Mouse (Mus musculus) MEL (cell line): Measurements from ENCODE around the gene Gng7. TPM values are rescaled to one million over a fixed set of nuclear protein-coding genes. Genes with fewer than 3 reads are reported as not detected.

Experiments
- DNase-seq: peaks from one replicate; pipeline ENCODE4 v3.0.0; 2011; ENCODE audit warnings: low read depth, low spot score
- H3K27ac ChIP-seq: 2 replicates; pipeline ENCODE4 v1.5.1; 2012; ENCODE audit warnings: low read depth, mild to moderate bottlenecking, control low read depth, low read length, moderate library complexity; ENCODE audit not compliant: control insufficient read depth
- H3K27me3 ChIP-seq, 2 experiments: fragments of 150-350 bp in 1 of 2; sonication (generic) in 1 of 2; 2 replicates each; pipeline ENCODE4 v1.6.1; 2012; ENCODE audit warnings: low read length in 2 of 2, mild to moderate bottlenecking in 2 of 2, improper control_type of control experiment in 1 of 2, moderate library complexity in 1 of 2; ENCODE audit not compliant: insufficient read depth in 2 of 2, control insufficient read depth in 1 of 2
- H3K36me3 ChIP-seq, 2 experiments: 2 replicates each; pipeline ENCODE4 v1.6.1; 2012 to 2014; ENCODE audit warnings: low read length in 2 of 2, improper control_type of control experiment in 1 of 2, inconsistent platforms in 1 of 2, mild to moderate bottlenecking in 1 of 2; ENCODE audit not compliant: insufficient read depth in 2 of 2, control insufficient read depth in 1 of 2
- H3K4me1 ChIP-seq, 2 experiments: fragments of 150-350 bp in 1 of 2; sonication (generic) in 1 of 2; 2 replicates each; pipeline ENCODE4 v1.6.1; 2012; ENCODE audit warnings: low read length in 2 of 2, improper control_type of control experiment in 1 of 2, mild to moderate bottlenecking in 1 of 2; ENCODE audit not compliant: insufficient read depth in 2 of 2, control insufficient read depth in 1 of 2
- H3K4me3 ChIP-seq, 2 experiments: fragments of 150-350 bp in 1 of 2; sonication (generic) in 1 of 2; 2 replicates each; pipeline ENCODE4 v1.5.1; 2012; ENCODE audit warnings: low read depth in 2 of 2, low read length in 2 of 2, mild to moderate bottlenecking in 2 of 2, moderate library complexity in 2 of 2, control low read depth in 1 of 2, improper control_type of control experiment in 1 of 2; ENCODE audit not compliant: control insufficient read depth in 1 of 2, insufficient read depth in 1 of 2
- H3K79me2 ChIP-seq: 2 replicates; pipeline ENCODE4 v1.6.1; 2012; ENCODE audit warnings: mild to moderate bottlenecking, low read length, moderate library complexity; ENCODE audit not compliant: control insufficient read depth, poor library complexity, insufficient read depth
- H3K9ac ChIP-seq: 2 replicates; pipeline ENCODE4 v1.6.1; 2012; ENCODE audit warnings: low read depth, mild to moderate bottlenecking, control low read depth, low read length, moderate library complexity; ENCODE audit not compliant: control insufficient read depth, poor library complexity, severe bottlenecking
- H3K9me3 ChIP-seq: fragments of 150-350 bp; sonication (generic); replicated peaks from 2 replicates; pipeline ENCODE4 v1.6.1; 2012; ENCODE audit warnings: mild to moderate bottlenecking, low read length, improper control_type of control experiment, moderate library complexity; ENCODE audit not compliant: insufficient read depth
- BHLHE40 ChIP-seq: IDR thresholded peaks from 2 replicates; pipeline ENCODE4 v1.6.1; 2012; ENCODE audit warnings: low read depth, mild to moderate bottlenecking, inconsistent platforms, low read length, improper control_type of control experiment, borderline replicate concordance
- CHD1 ChIP-seq: IDR thresholded peaks from 2 replicates; pipeline ENCODE4 v1.6.1; 2012; ENCODE audit warnings: low read depth, mild to moderate bottlenecking, inconsistent platforms, low read length, improper control_type of control experiment
- CHD2 ChIP-seq: IDR thresholded peaks from 2 replicates; pipeline ENCODE4 v1.6.1; 2011; ENCODE audit warnings: low read length, improper control_type of control experiment
- CTCF ChIP-seq, 3 experiments: IDR thresholded peaks in 2 of 3; conservative IDR thresholded peaks in 1 of 3; 2 replicates each; pipeline ENCODE4 v1.5.1; 2011 to 2012; ENCODE audit warnings: low read length in 3 of 3, low read depth in 2 of 3, mild to moderate bottlenecking in 2 of 3, improper control_type of control experiment in 1 of 3, inconsistent platforms in 1 of 3, mixed read lengths in 1 of 3, moderate library complexity in 1 of 3; ENCODE audit not compliant: control insufficient read depth in 1 of 3, insufficient read depth in 1 of 3, poor library complexity in 1 of 3, severe bottlenecking in 1 of 3
- E2F4 ChIP-seq: IDR thresholded peaks from 2 replicates; pipeline ENCODE4 v1.6.1; 2011; ENCODE audit warnings: low read depth, low read length, improper control_type of control experiment, borderline replicate concordance
- EP300 ChIP-seq, 2 experiments: IDR thresholded peaks; 2 replicates each; pipeline ENCODE4 v1.6.1; 2011; ENCODE audit warnings: improper control_type of control experiment in 2 of 2, low read length in 2 of 2, low read depth in 1 of 2, mild to moderate bottlenecking in 1 of 2
- ETS1 ChIP-seq: IDR thresholded peaks from 2 replicates; pipeline ENCODE4 v1.6.1; 2012; ENCODE audit warnings: low read depth, mild to moderate bottlenecking, inconsistent platforms, low read length, improper control_type of control experiment, moderate library complexity
- GABPA ChIP-seq: IDR thresholded peaks from 2 replicates; pipeline ENCODE4 v1.6.1; 2012; ENCODE audit warnings: low read depth, mild to moderate bottlenecking, inconsistent platforms, low read length, improper control_type of control experiment, moderate library complexity
- GATA1 ChIP-seq: IDR thresholded peaks from 2 replicates; pipeline ENCODE4 v1.6.1; 2011; ENCODE audit warnings: low read depth, low read length, improper control_type of control experiment
- JUND ChIP-seq: IDR thresholded peaks from 2 replicates; pipeline ENCODE4 v1.6.1; 2011; ENCODE audit warnings: low read depth, mild to moderate bottlenecking, improper control_type of control experiment, low read length
- MAFK ChIP-seq: IDR thresholded peaks from 2 replicates; pipeline ENCODE4 v1.6.1; 2011; ENCODE audit warnings: low read depth, mild to moderate bottlenecking, low read length, improper control_type of control experiment, borderline replicate concordance
- MAX ChIP-seq: IDR thresholded peaks from 2 replicates; pipeline ENCODE4 v1.6.1; 2011; ENCODE audit warnings: low read length, improper control_type of control experiment
- MEF2A ChIP-seq: IDR thresholded peaks from 2 replicates; pipeline ENCODE4 v1.6.1; 2014; ENCODE audit warnings: low read depth, mild to moderate bottlenecking, inconsistent platforms, low read length, improper control_type of control experiment; ENCODE audit not compliant: poor library complexity, insufficient replicate concordance, severe bottlenecking; ENCODE audit errors: extremely low read depth
- MXI1 ChIP-seq: IDR thresholded peaks from 2 replicates; pipeline ENCODE4 v1.6.1; 2011; ENCODE audit warnings: mild to moderate bottlenecking, low read depth, low read length, improper control_type of control experiment
- MYB ChIP-seq: IDR thresholded peaks from 2 replicates; pipeline ENCODE4 v1.6.1; 2011; ENCODE audit warnings: mild to moderate bottlenecking, low read depth, low read length, improper control_type of control experiment
- MYC ChIP-seq: IDR thresholded peaks from 2 replicates; pipeline ENCODE4 v1.6.1; 2011; ENCODE audit warnings: low read depth, mild to moderate bottlenecking, low read length, improper control_type of control experiment, moderate library complexity
- NELFE ChIP-seq: IDR thresholded peaks from 2 replicates; pipeline ENCODE4 v1.6.1; 2011; ENCODE audit warnings: low read depth, low read length, improper control_type of control experiment
- NRF1 ChIP-seq: IDR thresholded peaks from 2 replicates; pipeline ENCODE4 v1.6.1; 2014; ENCODE audit warnings: low read depth, mild to moderate bottlenecking, inconsistent platforms, low read length, improper control_type of control experiment, moderate library complexity; ENCODE audit not compliant: poor library complexity, insufficient read depth, severe bottlenecking
- POLR2A ChIP-seq, 2 experiments: IDR thresholded peaks; 2 replicates each; pipeline ENCODE4 v1.6.1; 2011 to 2012; ENCODE audit warnings: low read length in 2 of 2, mild to moderate bottlenecking in 2 of 2, control low read depth in 1 of 2, improper control_type of control experiment in 1 of 2, low read depth in 1 of 2, moderate library complexity in 1 of 2; ENCODE audit not compliant: control insufficient read depth in 1 of 2, insufficient read depth in 1 of 2, poor library complexity in 1 of 2
- POLR2AphosphoS5 ChIP-seq: IDR thresholded peaks from 2 replicates; pipeline ENCODE4 v1.6.1; 2012; ENCODE audit warnings: low read depth, borderline replicate concordance, mild to moderate bottlenecking, inconsistent platforms, low read length, moderate library complexity, mixed read lengths
- RAD21 ChIP-seq: IDR thresholded peaks from 2 replicates; pipeline ENCODE4 v1.6.1; 2011; ENCODE audit warnings: mild to moderate bottlenecking, low read depth, low read length, improper control_type of control experiment
- RCOR1 ChIP-seq: IDR thresholded peaks from 2 replicates; pipeline ENCODE4 v1.6.1; 2012; ENCODE audit warnings: low read depth, mild to moderate bottlenecking, inconsistent platforms, low read length, improper control_type of control experiment
- SIN3A ChIP-seq: IDR thresholded peaks from 2 replicates; pipeline ENCODE4 v1.6.1; 2012; ENCODE audit warnings: low read length, improper control_type of control experiment, inconsistent platforms
- SMC3 ChIP-seq: IDR thresholded peaks from 2 replicates; pipeline ENCODE4 v1.6.1; 2011; ENCODE audit warnings: low read depth, low read length, improper control_type of control experiment
- TAL1 ChIP-seq: IDR thresholded peaks from 2 replicates; pipeline ENCODE4 v1.6.1; 2012; ENCODE audit warnings: mild to moderate bottlenecking, inconsistent platforms, low read length, moderate library complexity, mixed read lengths
- TCF12 ChIP-seq: IDR thresholded peaks from 2 replicates; pipeline ENCODE4 v1.6.1; 2014; ENCODE audit warnings: low read depth, mild to moderate bottlenecking, inconsistent platforms, low read length, improper control_type of control experiment, moderate library complexity
- USF2 ChIP-seq, 2 experiments: IDR thresholded peaks; 2 replicates each; pipeline ENCODE4 v1.6.1; 2011 to 2012; ENCODE audit warnings: improper control_type of control experiment in 2 of 2, low read length in 2 of 2, borderline replicate concordance in 1 of 2, inconsistent platforms in 1 of 2, low read depth in 1 of 2, mild to moderate bottlenecking in 1 of 2; ENCODE audit not compliant: insufficient read depth in 1 of 2
- ZKSCAN1 ChIP-seq: IDR thresholded peaks from 2 replicates; pipeline ENCODE4 v1.6.1; 2012; ENCODE audit warnings: low read depth, mild to moderate bottlenecking, inconsistent platforms, low read length, improper control_type of control experiment, moderate library complexity
- ZMIZ1 ChIP-seq: IDR thresholded peaks from 2 replicates; pipeline ENCODE4 v1.6.1; 2012; ENCODE audit warnings: low read depth, mild to moderate bottlenecking, inconsistent platforms, low read length, improper control_type of control experiment, moderate library complexity
- polyA plus RNA-seq, 2 experiments: library from polyadenylated mRNA; stranded (reverse) in 1 of 2; unstranded in 1 of 2; fragments of >175 nt in 1 of 2; fragments of >200 nt in 1 of 2; gene quantifications; 2 replicates each; pipeline versions ENCODE4 v1.2.1 to v1.2.4; 2012; ENCODE audit warnings: low replicate concordance in 2 of 2, low read depth in 1 of 2; ENCODE audit not compliant: insufficient read length in 2 of 2, insufficient read depth in 1 of 2, missing spikeins in 1 of 2
- total RNA-seq: library from RNA; depleted of rRNA; stranded (reverse); fragments of 300-350 nt; gene quantifications from 2 replicates; pipeline ENCODE4 v1.2.3, GENCODE M21; 2012

The Gng7 gene
- total and polyA plus RNA-seq, 3 experiments, result 1.3 to 6.2 TPM; not detected in 1

DNA sequence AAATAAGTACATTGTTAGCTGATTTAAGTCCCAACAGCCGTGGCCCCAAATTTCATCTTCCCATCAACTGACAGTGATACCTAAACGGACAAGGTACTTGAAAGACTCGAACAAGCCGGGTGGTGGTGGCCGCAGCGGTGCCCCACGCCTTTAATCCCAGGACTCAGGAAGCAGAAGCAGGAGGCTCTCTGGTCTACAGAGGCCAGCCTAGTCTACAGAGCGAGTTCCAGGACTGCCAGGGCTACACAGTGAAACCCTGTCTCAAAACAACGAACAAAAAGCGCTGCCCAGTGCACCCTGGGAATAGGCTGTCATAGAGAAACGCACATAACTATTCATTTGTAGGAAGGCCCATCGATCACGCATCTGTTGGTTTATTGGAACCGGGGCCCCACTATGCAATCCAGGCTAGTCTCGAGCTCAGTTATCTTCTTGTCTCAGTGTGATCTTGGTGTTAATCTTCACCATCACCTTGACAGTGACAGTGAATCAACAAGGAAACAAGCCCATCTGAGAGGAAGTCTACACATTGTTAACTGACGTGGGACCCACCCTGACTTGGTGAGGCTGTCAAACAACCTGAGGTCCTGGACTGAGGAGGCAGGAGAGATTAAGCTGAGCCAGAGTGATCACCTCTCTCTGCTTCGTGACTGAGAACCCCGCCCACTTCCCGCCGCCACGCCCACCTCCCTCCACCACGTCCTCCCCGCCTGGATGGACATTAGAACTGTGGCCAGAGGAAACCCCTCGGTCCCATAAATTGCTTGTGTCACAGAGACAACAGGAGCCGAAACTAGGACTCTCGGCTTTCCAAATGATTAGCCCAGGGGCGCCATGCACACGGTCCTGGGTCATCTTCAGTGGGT is 14.3 kb downstream of the Gng7 start (continued):
- TF ChIP-seq CTCF (IDR thresholded peaks at IDR 0.05 in 2 of 3, conservative IDR thresholded peaks at IDR 0.05 in 1 of 3; ENCODE audit: control insufficient read depth in 1 of 3, insufficient read depth in 1 of 3, low read depth in 2 of 3, low read length in 3 of 3, poor library complexity in 1 of 3, severe bottlenecking in 1 of 3), result no peak
- TF ChIP-seq MYB, result no peak
- no peak for TF ChIP-seq TAL1
- peak; percentile 41; the same call in 1 of the 2 replicates for TF ChIP-seq ETS1
- TF ChIP-seq MYC, result no peak
- peak; percentile 93 for TF ChIP-seq ZMIZ1
- TF ChIP-seq RCOR1, result no peak
- TF ChIP-seq POLR2A (IDR thresholded peaks at IDR 0.05; ENCODE audit: control insufficient read depth in 1 of 2, insufficient read depth in 1 of 2, low read depth in 1 of 2, low read length in 2 of 2, poor library complexity in 1 of 2), result peak in 1 of 2 experiments; percentile 66; a peak in 1 of 4 replicates
- TF ChIP-seq BHLHE40, result no peak
- no peak for TF ChIP-seq E2F4
- TF ChIP-seq NRF1, result no peak
- TF ChIP-seq GATA1, result peak; percentile 32; the same call in 1 of the 2 replicates
- peak; percentile 33 for TF ChIP-seq SIN3A
- no peak for TF ChIP-seq JUND
- peak; percentile 27; the same call in 1 of the 2 replicates for TF ChIP-seq MEF2A
- no peak for TF ChIP-seq POLR2AphosphoS5
- no peak for TF ChIP-seq ZKSCAN1
- TF ChIP-seq TCF12, result 0 out of 2 replicates have a peak, but pooled peaks have one; percentile 26
- peak; percentile 58 for TF ChIP-seq NELFE
- no peak for TF ChIP-seq RAD21
- TF ChIP-seq CHD1, result no peak

GRCm38 (mm10) chr10:80999362-81000196 is 15.2 kb downstream of the Gng7 start:
- no peaks in the 10 kb centered on the region for H3K27me3 ChIP-seq
- H3K9ac ChIP-seq, result peak overlapping the region; percentile 73
- no peaks in the 10 kb centered on the region for H3K9me3 ChIP-seq
- H3K4me3 ChIP-seq, result peak overlapping the region; percentile 46 to 55
- H3K4me1 ChIP-seq, result peaks cover 5 to 14% of the 10 kb centered on the region in 2 experiments; a peak in 3 of 4 replicates
- peak overlapping the region; percentile 83 for H3K27ac ChIP-seq
- peaks cover 0 to 5% of the 10 kb centered on the region in 2 experiments; a peak in 2 of 4 replicates for H3K36me3 ChIP-seq
- no peaks in the 10 kb centered on the region for H3K79me2 ChIP-seq
- DNase-seq, result peak; percentile 94
- peak; percentile 91 for TF ChIP-seq JUND
- no peak for TF ChIP-seq CHD1
- TF ChIP-seq MEF2A, result no peak
- TF ChIP-seq MAFK, result no peak
- 0 out of 4 replicates have a peak, but pooled peaks of 1 of the 2 experiments have one; percentile 11 for TF ChIP-seq USF2 (IDR thresholded peaks at IDR 0.05; ENCODE audit: borderline replicate concordance in 1 of 2, insufficient read depth in 1 of 2, low read depth in 1 of 2, low read length in 2 of 2)
- no peak for TF ChIP-seq CHD2
- TF ChIP-seq POLR2AphosphoS5, result no peak
- TF ChIP-seq SMC3, result peak; percentile 69
- peak; percentile 69 for TF ChIP-seq GABPA
- peak; percentile 97 for TF ChIP-seq SIN3A
- peak; percentile 36 for TF ChIP-seq RAD21
- TF ChIP-seq POLR2A (IDR thresholded peaks at IDR 0.05; ENCODE audit: control insufficient read depth in 1 of 2, insufficient read depth in 1 of 2, low read depth in 1 of 2, low read length in 2 of 2, poor library complexity in 1 of 2), result peak in 1 of 2 experiments; percentile 56; a peak in 1 of 4 replicates
- TF ChIP-seq MXI1, result peak; percentile 99
- peak in 1 of 2 experiments; percentile 22; a peak in 1 of 4 replicates for TF ChIP-seq EP300 (IDR thresholded peaks at IDR 0.05; ENCODE audit: low read depth in 1 of 2, low read length in 2 of 2)
- peak; percentile 72 for TF ChIP-seq ZMIZ1
- peak; percentile 100 for TF ChIP-seq MAX
